Mouse (Mus musculus) CH12.LX (cell line): ENCODE measurements around the gene Casp14. TPM values are rescaled to one million over a fixed set of nuclear protein-coding genes. Genes with fewer than 3 reads are reported as not detected.
"Not testable (repeated sequence)": the region's sequence is repeated elsewhere in the genome, so short reads cannot be mapped to it uniquely, and the experiment has no call there.

Experiments used
- DNase-seq: peaks from one replicate; pipeline ENCODE4 v3.0.0-alpha.2; 2013; ENCODE audit errors: extremely low read depth
- H3K27ac ChIP-seq: 2 replicates; pipeline ENCODE4 v1.5.1; 2012; ENCODE audit warnings: low read depth, mild to moderate bottlenecking, control low read depth, moderate library complexity; ENCODE audit not compliant: insufficient read depth
- H3K27me3 ChIP-seq: replicated peaks from 2 replicates; pipeline ENCODE3; 2012; ENCODE audit warnings: inconsistent platforms
- H3K36me3 ChIP-seq, 2 experiments: replicated peaks in 1 of 2; 2 replicates each; pipeline versions ENCODE3 to v1.6.1; 2012; ENCODE audit warnings: inconsistent platforms in 1 of 2, low read length in 1 of 2, mild to moderate bottlenecking in 1 of 2, mixed read lengths in 1 of 2, moderate library complexity in 1 of 2; ENCODE audit not compliant: control insufficient read depth in 1 of 2, insufficient read depth in 1 of 2
- H3K4me1 ChIP-seq, 2 experiments: 2 replicates each; pipeline ENCODE4 v1.6.1; 2012; ENCODE audit warnings: inconsistent platforms in 1 of 2, moderate library complexity in 1 of 2; ENCODE audit not compliant: insufficient read depth in 2 of 2, control insufficient read depth in 1 of 2
- H3K4me2 ChIP-seq: 2 replicates; pipeline ENCODE4 v1.6.1; 2012; ENCODE audit warnings: low read depth, mild to moderate bottlenecking, control low read depth; ENCODE audit not compliant: poor library complexity, insufficient read depth, severe bottlenecking
- H3K4me3 ChIP-seq, 3 experiments: fragments of 150-350 bp in 1 of 3; sonication (generic) in 1 of 3; replicated peaks in 1 of 3; 2 replicates each; pipeline versions ENCODE3 to v1.5.1; 2011 to 2012; ENCODE audit warnings: low read depth in 2 of 3, low read length in 2 of 3, mild to moderate bottlenecking in 2 of 3, moderate library complexity in 2 of 3, control low read depth in 1 of 3, improper control_type of control experiment in 1 of 3, inconsistent platforms in 1 of 3, mixed read lengths in 1 of 3; ENCODE audit not compliant: poor library complexity in 1 of 3
- H3K79me2 ChIP-seq: replicated peaks from 2 replicates; pipeline ENCODE4 v1.6.1; 2012; ENCODE audit warnings: mild to moderate bottlenecking, moderate library complexity; ENCODE audit not compliant: control insufficient read depth, poor library complexity, insufficient read depth, severe bottlenecking; ENCODE audit errors: extremely low read depth
- H3K9ac ChIP-seq: 2 replicates; pipeline ENCODE4 v1.6.1; 2012; ENCODE audit warnings: low read depth, mild to moderate bottlenecking, control low read depth, moderate library complexity; ENCODE audit not compliant: insufficient read depth
- H3K9me3 ChIP-seq: replicated peaks from 2 replicates; pipeline ENCODE3; 2012; ENCODE audit warnings: low read length, inconsistent platforms, mixed read lengths
- BHLHE40 ChIP-seq: IDR thresholded peaks from 2 replicates; pipeline ENCODE4 v1.6.1; 2011; ENCODE audit warnings: mild to moderate bottlenecking, low read depth, low read length, improper control_type of control experiment
- GABPA ChIP-seq: IDR thresholded peaks from 2 replicates; pipeline ENCODE4 v1.6.1; 2012; ENCODE audit warnings: low read depth, low read length, improper control_type of control experiment, inconsistent platforms; ENCODE audit not compliant: insufficient replicate concordance
- HCFC1 ChIP-seq: IDR thresholded peaks from 2 replicates; pipeline ENCODE4 v1.6.1; 2012; ENCODE audit warnings: low read depth, mild to moderate bottlenecking, inconsistent platforms, low read length, improper control_type of control experiment
- IRF4 ChIP-seq: IDR thresholded peaks from 2 replicates; pipeline ENCODE4 v1.6.1; 2014; ENCODE audit warnings: low read depth, mild to moderate bottlenecking, inconsistent platforms, low read length, improper control_type of control experiment
- JUN ChIP-seq: IDR thresholded peaks from 2 replicates; pipeline ENCODE4 v1.6.1; 2011; ENCODE audit warnings: low read depth, mild to moderate bottlenecking, low read length, improper control_type of control experiment, moderate library complexity; ENCODE audit not compliant: insufficient read depth
- JUND ChIP-seq: conservative IDR thresholded peaks from 2 replicates; pipeline ENCODE4 v1.6.1; 2011; ENCODE audit warnings: low read depth, low read length, improper control_type of control experiment
- KAT2A ChIP-seq: IDR thresholded peaks from 2 replicates; pipeline ENCODE4 v1.6.1; 2012; ENCODE audit warnings: low read length, improper control_type of control experiment, inconsistent platforms; ENCODE audit not compliant: insufficient replicate concordance
- MAFK ChIP-seq: IDR thresholded peaks from 2 replicates; pipeline ENCODE4 v1.6.1; 2011; ENCODE audit warnings: low read length, improper control_type of control experiment; ENCODE audit not compliant: insufficient replicate concordance
- MEF2A ChIP-seq: IDR thresholded peaks from 2 replicates; pipeline ENCODE4 v1.6.1; 2014; ENCODE audit warnings: low read depth, mild to moderate bottlenecking, inconsistent platforms, low read length, improper control_type of control experiment, borderline replicate concordance
- MXI1 ChIP-seq: IDR thresholded peaks from 2 replicates; pipeline ENCODE4 v1.6.1; 2011; ENCODE audit warnings: mild to moderate bottlenecking, low read depth, low read length, improper control_type of control experiment
- MYC ChIP-seq: IDR thresholded peaks from 2 replicates; pipeline ENCODE4 v1.6.1; 2011; ENCODE audit warnings: low read depth, mild to moderate bottlenecking, improper control_type of control experiment, low read length
- NELFE ChIP-seq: IDR thresholded peaks from 2 replicates; pipeline ENCODE4 v1.6.1; 2011; ENCODE audit warnings: low read depth, low read length, improper control_type of control experiment
- PAX5 ChIP-seq: IDR thresholded peaks from 2 replicates; pipeline ENCODE4 v1.6.1; 2012; ENCODE audit warnings: low read length, inconsistent platforms, mixed read lengths
- POLR2A ChIP-seq: IDR thresholded peaks from 2 replicates; pipeline ENCODE4 v1.6.1; 2011; ENCODE audit warnings: low read depth, mild to moderate bottlenecking, improper control_type of control experiment, low read length
- RAD21 ChIP-seq: IDR thresholded peaks from 2 replicates; pipeline ENCODE4 v1.6.1; 2011; ENCODE audit warnings: low read depth, mild to moderate bottlenecking, low read length, improper control_type of control experiment, moderate library complexity
- RCOR1 ChIP-seq: conservative IDR thresholded peaks from 2 replicates; pipeline ENCODE4 v1.6.1; 2012; ENCODE audit warnings: low read depth, mild to moderate bottlenecking, inconsistent platforms, low read length, improper control_type of control experiment
- TBP ChIP-seq: conservative IDR thresholded peaks from 2 replicates; pipeline ENCODE4 v1.6.1; 2011; ENCODE audit warnings: low read depth, low read length, improper control_type of control experiment
- USF1 ChIP-seq: IDR thresholded peaks from 2 replicates; pipeline ENCODE4 v1.6.1; 2014; ENCODE audit warnings: low read depth, mild to moderate bottlenecking, inconsistent platforms, low read length, improper control_type of control experiment
- USF2 ChIP-seq: conservative IDR thresholded peaks from 2 replicates; pipeline ENCODE4 v1.6.1; 2011; ENCODE audit warnings: low read depth, low read length, improper control_type of control experiment
- ZKSCAN1 ChIP-seq: IDR thresholded peaks from 2 replicates; pipeline ENCODE4 v1.6.1; 2012; ENCODE audit warnings: low read depth, inconsistent platforms, low read length, improper control_type of control experiment, borderline replicate concordance
- dilution Hi-C: fragments of 300-500 bp; cut with MboI; formaldehyde crosslinking; loops from 2 replicates; pipeline ENCODE4 v1.14.3; 2020; ENCODE audit warnings: low sequenced_read_pairs; ENCODE audit not compliant: extremely low pct_unique_long_range_greater_than_20kb, extremely low pct_ligation_motif_present
- in situ Hi-C: fragments of 300-500 bp; cut with MboI; formaldehyde crosslinking; loops from 3 replicates; pipeline ENCODE4 v1.14.3; 2019; ENCODE audit warnings: low sequenced_read_pairs, low pct_ligation_motif_present, low pct_unique_long_range_greater_than_20kb, mixed read lengths
- polyA plus RNA-seq: library from polyadenylated mRNA; unstranded; fragments of >175 nt; gene quantifications from 2 replicates; pipeline ENCODE4 v1.2.1, GENCODE M21; 2012; ENCODE audit warnings: low read depth; ENCODE audit not compliant: insufficient read length
- total RNA-seq, 2 experiments: library from RNA; depleted of rRNA; stranded (reverse); fragments of 300-350 nt in 1 of 2; fragments of >200 nt in 1 of 2; gene quantifications; 2 replicates each; pipeline ENCODE4 v1.2.3; 2012 to 2014

The Casp14 gene
- total and polyA plus RNA-seq, 3 experiments: not detected

- dilution Hi-C loops: no loop called here
- H3K27ac ChIP-seq: no peak overlapping the region
- H3K79me2 ChIP-seq: no peaks in the 10 kb centered on the region
- peaks cover 56% of the 10 kb centered on the region for H3K27me3 ChIP-seq
- TF ChIP-seq GABPA: no peak
- TF ChIP-seq PAX5: no peak
- no peak for TF ChIP-seq RAD21
- TF ChIP-seq MEF2A: no peak
- TF ChIP-seq IRF4: no peak
- TF ChIP-seq RCOR1: no peak
- TF ChIP-seq JUN: no peak
- TF ChIP-seq MXI1: no peak
- TF ChIP-seq USF2: no peak
- no peak for TF ChIP-seq KAT2A
- no peak for TF ChIP-seq TBP
- no peak for TF ChIP-seq USF1
- no peak for TF ChIP-seq MAFK
- no peak for TF ChIP-seq BHLHE40
- no peak for TF ChIP-seq JUND
- TF ChIP-seq HCFC1: no peak
- TF ChIP-seq ZKSCAN1: no peak
- no peak for TF ChIP-seq NELFE
- TF ChIP-seq MYC: no peak
- in situ Hi-C loops: no loop called here
- no peak overlapping the region for H3K9ac ChIP-seq
- H3K36me3 ChIP-seq: no peaks in the 10 kb centered on the region
- H3K9me3 ChIP-seq: no peaks in the 10 kb centered on the region
- H3K4me1 ChIP-seq: no peaks in the 10 kb centered on the region
- DNase-seq: no peak
- no peak overlapping the region for H3K4me3 ChIP-seq
- H3K4me2 ChIP-seq: no peak overlapping the region
Observed at GRCm38 (mm10) chr10:78689973-78690372, 28.1 kb downstream of the Casp14 start.

GRCm38 (mm10) chr10:78686995-78687577, 31.0 kb downstream of the Casp14 start:
- in situ Hi-C loops (no loop called here), dilution Hi-C loops (no loop called here)
- Histone ChIP-seq H3K4me3 (no peak overlapping the region), H3K9me3 (no peaks in the 10 kb centered on the region), H3K9ac (no peak overlapping the region), H3K4me1 (no peaks in the 10 kb centered on the region), H3K27me3 (peaks cover 60% of the 10 kb centered on the region), H3K27ac (no peak overlapping the region), H3K4me2 (no peak overlapping the region), H3K36me3 (no peaks in the 10 kb centered on the region), H3K79me2 (no peaks in the 10 kb centered on the region)
- no peak for TF ChIP-seq RCOR1
- TF ChIP-seq POLR2A: no peak
- no peak for TF ChIP-seq GABPA
- TF ChIP-seq JUND: no peak
- no peak for TF ChIP-seq PAX5
- no peak for TF ChIP-seq TBP
- DNase-seq: no peak

- H3K27me3 ChIP-seq, H3K27ac ChIP-seq, H3K9me3 ChIP-seq, H3K4me3 ChIP-seq, H3K79me2 ChIP-seq, H3K9ac ChIP-seq, H3K4me1 ChIP-seq, dilution Hi-C loops, H3K36me3 ChIP-seq, DNase-seq, in situ Hi-C loops, H3K4me2 ChIP-seq: not testable (repeated sequence)
Observed at GRCm38 (mm10) chr10:78670121-78670520, 48.0 kb downstream of the Casp14 start.

- H3K4me1 ChIP-seq, H3K4me2 ChIP-seq, dilution Hi-C loops, H3K4me3 ChIP-seq, H3K9me3 ChIP-seq, H3K9ac ChIP-seq, in situ Hi-C loops, H3K27me3 ChIP-seq, H3K79me2 ChIP-seq, DNase-seq, H3K27ac ChIP-seq, H3K36me3 ChIP-seq: not testable (repeated sequence)
Observed at GRCm38 (mm10) chr10:78666696-78667095, 51.4 kb downstream of the Casp14 start.
